Mouse (Mus musculus) liver, adult 2 months (tissue): Measurements from ENCODE around the gene Psmd13. TPM values are rescaled to one million over a fixed set of nuclear protein-coding genes. Genes with fewer than 3 reads are reported as not detected.
A peak's percentile ranks its signal among the peaks of the same experiment; 100 is the strongest.

ENCODE experiments used
- DNase-seq: peaks from one replicate; pipeline ENCODE4 v3.0.0-alpha.2; 2011; ENCODE audit warnings: low read depth, low spot score; ENCODE audit errors: extremely low read depth
- H3K27ac ChIP-seq: fragments of 200-500 bp; replicated peaks from 2 replicates; pipeline ENCODE4 v1.5.1; 2012; ENCODE audit warnings: low read depth, mild to moderate bottlenecking, control low read depth, inconsistent platforms, low read length; ENCODE audit not compliant: insufficient read depth
- H3K27me3 ChIP-seq: fragments of 200-500 bp; 2 replicates; pipeline ENCODE4 v1.6.1; 2012; ENCODE audit warnings: mild to moderate bottlenecking, moderate library complexity, low read length, inconsistent platforms; ENCODE audit not compliant: control insufficient read depth, insufficient read depth
- H3K36me3 ChIP-seq: fragments of 200-500 bp; 2 replicates; pipeline ENCODE4 v1.6.1; 2012; ENCODE audit warnings: low read length, inconsistent platforms; ENCODE audit not compliant: control insufficient read depth, insufficient read depth
- H3K4me1 ChIP-seq: fragments of 200-500 bp; 2 replicates; pipeline ENCODE4 v1.6.1; 2011; ENCODE audit warnings: low read length; ENCODE audit not compliant: control insufficient read depth, insufficient read depth
- H3K4me3 ChIP-seq: fragments of 200-500 bp; 2 replicates; pipeline ENCODE4 v1.5.1; 2011; ENCODE audit warnings: low read depth, mild to moderate bottlenecking, control low read depth, low read length, moderate library complexity; ENCODE audit not compliant: insufficient read depth
- H3K79me2 ChIP-seq: fragments of 200-500 bp; 2 replicates; pipeline ENCODE4 v1.6.1; 2012; ENCODE audit warnings: inconsistent platforms, mild to moderate bottlenecking, low read length, moderate library complexity; ENCODE audit not compliant: control insufficient read depth, insufficient read depth
- H3K9ac ChIP-seq: fragments of 200-500 bp; 2 replicates; pipeline ENCODE4 v1.6.1; 2012; ENCODE audit warnings: low read depth, mild to moderate bottlenecking, control low read depth, inconsistent platforms, low read length
- CTCF ChIP-seq: fragments of 200-500 bp; IDR thresholded peaks from 2 replicates; pipeline ENCODE4 v1.5.1; 2011; ENCODE audit warnings: low read depth, low read length, control low read depth
- POLR2A ChIP-seq: fragments of 200-500 bp; IDR thresholded peaks from 2 replicates; pipeline ENCODE4 v1.6.1; 2011; ENCODE audit warnings: low read length, control low read depth; ENCODE audit not compliant: insufficient read depth; ENCODE audit errors: extremely low read depth
- WGBS: fragments of 180-500 bp; shearing (Covaris S2); methylation state at CpG from one replicate; pipeline ENCODE4 v1.1.7; 2018; 5-methylcytosine and 5-hydroxymethylcytosine counted together
- polyA plus RNA-seq: library from polyadenylated mRNA; depleted of rRNA; stranded (reverse); fragments of >200 nt; gene quantifications from 2 replicates; pipeline ENCODE4 v1.2.3, GENCODE M21; 2012; rRNA removed
- total RNA-seq: library from RNA; depleted of rRNA; stranded (reverse); fragments of >200 nt; gene quantifications from 2 replicates; pipeline ENCODE4 v1.2.3, GENCODE M21; 2014; rRNA removed

Gene Psmd13
- 83.6 and 102 TPM in 2 replicates for total RNA-seq
- 51.1 and 58.2 TPM in 2 replicates for polyA plus RNA-seq

DNA sequence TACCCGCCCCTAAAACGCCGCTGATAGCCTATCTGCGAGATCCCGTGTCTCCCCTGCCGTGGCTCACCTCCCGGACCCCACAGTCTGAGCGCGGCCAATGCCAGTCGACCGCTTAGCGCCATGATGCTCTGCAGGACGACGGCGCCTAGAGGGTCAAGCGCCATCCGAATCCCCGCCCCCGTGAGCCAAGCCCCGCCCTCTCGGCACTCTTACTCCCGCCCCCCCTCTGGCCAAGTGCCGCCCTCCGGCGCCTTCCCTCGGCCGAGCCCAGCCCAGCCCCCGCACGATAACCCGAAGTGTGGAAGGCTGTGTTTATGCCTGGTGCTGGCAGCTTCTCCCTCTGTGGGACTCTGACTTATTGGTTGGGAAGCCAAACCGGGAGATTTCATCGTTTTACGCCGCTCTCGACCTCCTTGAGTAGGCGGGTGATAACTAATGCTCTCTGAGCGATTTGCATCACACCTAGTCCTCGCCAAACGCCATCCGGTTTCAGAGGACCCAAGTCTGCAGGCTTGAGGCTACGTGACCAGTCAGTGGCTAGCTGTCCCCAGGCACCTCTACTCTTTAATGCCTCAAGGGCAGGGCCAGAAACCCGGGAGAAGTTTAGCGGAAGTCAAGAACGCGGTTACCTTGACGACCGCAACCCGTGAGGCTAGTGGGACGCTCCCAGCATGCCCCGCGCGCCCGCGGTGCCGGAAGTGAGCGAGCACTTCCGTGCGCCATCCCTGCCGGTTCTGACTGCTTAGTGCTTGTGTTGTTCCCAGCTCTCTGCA is at the start of gene Psmd13, which contains the start of gene Sirt3:
Psmd13 (plus strand) TSS at position 273 of the 773 bp plus-strand sequence.
Sirt3 (minus strand) TSS at position 614 of the 773 bp plus-strand sequence.
- H3K27me3 ChIP-seq, result no peaks in the 10 kb centered on the region
- peak within 1 kb of the TSS; percentile 99 for H3K27ac ChIP-seq
- H3K9ac ChIP-seq, result peak within 1 kb of the TSS; percentile 90
- no peak for TF ChIP-seq CTCF
- TF ChIP-seq POLR2A, result peak; percentile 92
- peak within 1 kb of the TSS; percentile 97 for H3K4me3 ChIP-seq
- peaks cover 15% of the 10 kb centered on the region for H3K36me3 ChIP-seq
- peaks cover 24% of the 10 kb centered on the region for H3K79me2 ChIP-seq
- peaks cover 8% of the 10 kb centered on the region for H3K4me1 ChIP-seq
- under 1% methylated on average over 59 of the region's 59 CpGs for WGBS
- peak; percentile 79 for DNase-seq

DNA sequence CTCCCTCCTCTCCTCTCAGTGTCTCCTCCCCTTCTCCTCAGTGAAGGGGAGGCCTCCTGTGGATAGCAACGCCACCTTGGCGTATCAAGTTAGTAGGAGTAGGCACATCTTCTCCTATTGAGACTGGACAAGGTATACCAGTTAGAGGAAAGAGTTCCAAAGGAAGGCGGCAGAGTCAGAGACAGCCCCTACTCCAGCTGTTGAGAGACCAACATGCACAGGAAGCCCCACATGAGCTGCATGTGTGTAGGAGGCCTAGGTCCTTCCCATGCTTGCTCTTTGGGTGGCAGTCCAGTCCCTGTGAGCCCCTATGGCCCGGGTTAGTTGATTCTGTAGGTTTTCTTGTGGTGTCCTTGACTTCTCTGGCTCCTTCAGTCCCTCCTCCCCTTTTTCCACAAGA is 48.4 kb upstream of the Psmd13 start:
- Histone ChIP-seq H3K79me2 (peaks cover 3% of the 10 kb centered on the region; the same call in 1 of the 2 replicates), H3K27me3 (no peaks in the 10 kb centered on the region), H3K4me1 (peaks cover 21% of the 10 kb centered on the region), H3K36me3 (peaks cover 14% of the 10 kb centered on the region), H3K27ac (no peak overlapping the region), H3K9ac (no peak overlapping the region), H3K4me3 (no peak overlapping the region)
- DNase-seq, result no peak
- TF ChIP-seq CTCF, result no peak
- TF ChIP-seq POLR2A, result no peak
- WGBS, result 86% methylated on average over 4 of the region's 4 CpGs

DNA sequence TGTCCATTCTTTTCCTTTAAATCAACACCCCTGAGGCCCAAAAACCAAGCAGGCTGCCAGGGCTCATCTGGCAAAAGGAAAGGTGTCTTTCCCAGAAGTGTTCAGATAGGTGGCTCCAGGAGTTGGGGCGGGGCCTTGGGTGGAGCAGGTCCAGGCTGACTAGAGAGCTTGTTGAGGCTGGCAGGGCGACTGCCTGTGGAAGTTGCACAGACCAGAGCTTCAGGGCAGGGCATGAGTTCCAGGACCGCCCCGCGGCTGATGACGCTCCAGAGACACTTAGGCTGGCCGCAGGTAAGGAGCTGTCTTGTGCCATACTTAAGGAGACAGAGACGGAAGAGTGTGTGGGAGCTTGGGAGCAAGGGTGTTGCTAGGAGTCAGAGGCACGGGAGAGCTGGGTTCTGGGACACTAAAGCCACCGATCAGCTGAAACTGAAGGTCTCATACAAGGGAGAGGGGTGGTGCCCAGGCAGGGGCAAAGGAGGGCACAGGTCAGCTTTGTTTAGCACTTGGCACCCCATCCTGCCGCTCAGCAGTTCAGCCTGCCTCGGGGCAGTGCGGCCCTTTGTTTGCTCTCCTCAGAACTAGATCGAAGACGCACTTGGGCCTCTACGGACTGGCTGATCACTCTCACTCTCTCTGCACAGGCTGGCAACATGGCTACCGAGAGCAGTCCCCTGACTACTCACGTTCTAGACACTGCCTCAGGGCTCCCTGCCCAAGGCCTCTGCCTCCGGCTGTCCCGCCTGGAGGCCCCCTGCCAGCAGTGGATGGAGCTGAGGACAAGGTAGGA is 46.6 kb upstream of the Psmd13 start, which contains the start of gene Urah:
Urah (plus strand) TSS at position 51 of the 790 bp plus-strand sequence.
- H3K9ac ChIP-seq, result peak within 1 kb of the TSS; percentile 90
- no peaks in the 10 kb centered on the region for H3K27me3 ChIP-seq
- DNase-seq, result peak; percentile 97

DNA sequence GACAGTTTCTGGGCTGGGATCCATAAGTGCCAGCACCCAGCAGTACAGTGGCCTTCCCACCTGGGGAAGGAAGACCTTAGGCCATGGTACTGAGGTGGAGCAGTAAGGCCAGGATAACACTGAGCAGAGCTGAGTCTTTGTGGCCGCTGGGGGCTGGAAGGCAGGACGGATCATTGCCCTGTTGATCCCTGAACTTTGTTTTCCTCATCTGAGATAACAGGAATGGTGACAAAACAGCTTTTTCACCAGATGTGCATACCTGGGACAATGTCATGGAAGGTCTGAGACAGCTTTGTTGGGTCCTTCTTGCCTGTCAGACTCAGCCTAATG is 46.0 kb upstream of the Psmd13 start:
- peaks cover 16% of the 10 kb centered on the region for H3K4me1 ChIP-seq
- no peaks in the 10 kb centered on the region for H3K27me3 ChIP-seq
- peak; percentile 78 for DNase-seq
- H3K79me2 ChIP-seq, result peaks cover 3% of the 10 kb centered on the region; the same call in 1 of the 2 replicates
- peaks cover 20% of the 10 kb centered on the region for H3K36me3 ChIP-seq
- peak overlapping the region; percentile 90 for H3K9ac ChIP-seq
- peak overlapping the region; percentile 77 for H3K4me3 ChIP-seq
- H3K27ac ChIP-seq, result peak overlapping the region; percentile 98
- TF ChIP-seq CTCF (no peak), POLR2A (no peak)
- 11% methylated on average over 2 of the region's 2 CpGs for WGBS

More for the DNA sequence above, 46.6 kb upstream of the Psmd13 start, which contains the start of gene Urah:
- H3K4me1 ChIP-seq, result peaks cover 17% of the 10 kb centered on the region
- H3K4me3 ChIP-seq, result peak within 1 kb of the TSS; percentile 77
- peak within 1 kb of the TSS; percentile 98 for H3K27ac ChIP-seq
- H3K36me3 ChIP-seq, result peaks cover 20% of the 10 kb centered on the region
- TF ChIP-seq POLR2A (peak; percentile 71; the same call in 1 of the 2 replicates), CTCF (no peak)
- H3K79me2 ChIP-seq, result peaks cover 3% of the 10 kb centered on the region; the same call in 1 of the 2 replicates
- 20% methylated on average over 20 of the region's 20 CpGs for WGBS

DNA sequence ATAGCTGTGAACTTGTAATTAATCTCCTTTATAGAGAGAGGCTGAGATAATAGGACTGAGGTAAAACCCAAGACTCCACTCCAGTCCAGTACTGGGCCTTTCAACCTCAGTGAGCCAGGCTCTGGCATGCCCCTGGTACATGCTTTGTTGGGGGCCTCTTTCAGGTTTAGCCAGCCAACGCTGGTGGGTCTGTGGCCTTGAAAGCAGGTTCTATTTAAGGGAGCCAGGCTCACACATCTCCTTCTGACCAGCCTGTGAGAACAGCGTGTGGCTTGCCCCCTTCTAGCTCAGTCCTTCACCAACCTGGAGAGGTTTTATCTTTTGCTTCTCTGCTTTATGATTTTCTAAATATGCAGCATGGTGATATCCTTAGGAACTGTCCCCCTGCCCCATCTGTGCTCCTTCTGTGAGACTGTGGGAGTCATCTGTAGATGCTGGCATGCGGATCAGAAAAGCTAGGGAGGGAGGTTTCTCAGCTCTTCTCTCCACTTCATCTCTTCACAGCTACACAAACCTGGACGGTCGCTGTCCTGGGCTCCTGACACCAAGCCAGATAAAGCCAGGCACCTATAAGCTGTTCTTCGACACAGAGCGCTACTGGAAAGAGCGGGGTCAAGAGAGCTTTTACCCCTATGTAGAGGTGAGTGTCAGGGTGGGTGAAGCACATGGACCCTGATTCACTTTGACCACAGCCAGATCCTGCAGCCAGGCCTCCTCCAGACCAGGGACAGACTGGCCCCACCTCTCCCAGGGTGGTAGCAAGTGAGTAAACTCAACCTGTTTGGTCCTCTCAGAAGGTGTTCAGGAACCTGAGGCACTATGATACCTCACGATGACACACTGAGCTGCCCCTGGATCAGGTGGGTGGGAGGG is 45.3 kb upstream of the Psmd13 start:
- H3K27me3 ChIP-seq, result no peaks in the 10 kb centered on the region
- peak overlapping the region; percentile 77 for H3K4me3 ChIP-seq

More for the DNA sequence above, 45.3 kb upstream of the Psmd13 start:
- WGBS, result 30% methylated on average over 9 of the region's 9 CpGs
- H3K9ac ChIP-seq, result peak overlapping the region; percentile 90
- TF ChIP-seq POLR2A (no peak), CTCF (no peak)
- peaks cover 20% of the 10 kb centered on the region for H3K36me3 ChIP-seq
- peak overlapping the region; percentile 98 for H3K27ac ChIP-seq
- H3K79me2 ChIP-seq, result peaks cover 3% of the 10 kb centered on the region; the same call in 1 of the 2 replicates
- peaks cover 15% of the 10 kb centered on the region for H3K4me1 ChIP-seq
- DNase-seq, result no peak
